Mouse (Mus musculus): Measurements from ENCODE around the gene Ddx1.

Gene Ddx1

DNA sequence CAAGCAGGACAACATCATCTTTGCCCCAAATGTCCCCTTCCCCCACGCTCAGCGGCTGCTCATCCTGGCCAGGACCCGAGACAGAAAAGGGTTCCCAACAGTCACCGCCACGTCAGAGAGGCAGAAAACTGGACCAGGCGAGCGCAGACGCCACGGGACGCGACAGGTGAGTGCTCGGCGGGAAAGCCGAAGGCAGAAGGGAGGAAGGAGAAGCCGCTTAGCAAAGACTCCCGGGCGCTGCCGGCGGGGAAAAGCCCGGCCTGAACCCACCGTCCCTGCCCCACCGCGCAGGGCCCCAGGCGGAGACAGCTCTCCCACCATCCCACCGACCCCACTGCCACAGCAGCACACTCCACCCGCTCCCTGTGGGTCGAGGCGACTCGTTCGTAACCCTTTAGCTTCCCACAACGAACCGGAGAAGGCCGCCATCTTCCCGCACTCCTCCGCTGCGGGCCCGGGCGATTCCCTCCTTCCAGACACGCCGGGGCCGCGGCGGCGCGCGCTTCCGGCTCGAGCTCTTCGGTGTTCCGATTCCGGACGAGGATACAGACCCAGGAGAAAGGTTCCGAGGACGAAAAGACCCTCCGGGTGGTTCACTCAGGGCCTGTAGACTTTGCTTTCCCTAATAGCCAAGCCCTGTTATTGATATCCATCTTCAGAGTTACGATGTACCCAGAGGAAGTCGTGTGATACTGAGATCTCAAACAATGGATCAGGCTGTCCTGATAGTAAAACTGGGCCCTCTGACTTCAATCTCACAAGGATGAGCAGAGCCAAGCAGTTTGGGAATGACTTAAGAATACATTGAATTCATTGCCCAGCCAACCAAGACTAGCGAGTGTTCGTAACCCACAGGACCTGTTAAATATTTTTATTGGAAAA lies at the start of gene Ddx1:
Gene Ddx1, minus strand, starts transcription at position 523 of the 882 bp plus-strand sequence.
- peak; percentile 88 for DNase-seq (ENCODE audit: inconsistent ontology term)

DNA sequence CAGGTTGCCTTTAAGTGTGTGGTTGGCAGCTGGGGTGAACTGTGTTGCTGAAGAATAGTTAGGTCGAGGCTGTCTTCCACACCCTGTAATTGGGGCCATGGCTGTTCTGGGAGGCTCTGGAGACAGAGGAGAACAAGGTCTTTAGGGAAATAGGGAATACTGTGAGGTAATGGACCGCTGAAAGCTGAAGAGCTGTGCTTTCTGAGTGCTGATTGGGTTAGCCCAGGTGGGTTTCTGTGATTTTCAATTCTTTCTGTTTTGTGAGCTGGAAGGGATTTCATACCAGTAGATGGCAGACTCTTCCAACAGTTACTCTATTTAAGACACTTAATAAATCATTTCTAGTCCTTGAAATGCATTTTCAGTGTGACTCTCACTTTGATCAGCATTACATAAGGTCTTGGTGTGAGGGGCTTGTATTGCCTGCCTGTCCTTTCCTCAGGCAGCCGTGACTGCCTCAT lies 44.4 kb upstream of the Ddx1 start:
- no peak for DNase-seq (ENCODE audit: inconsistent ontology term)

DNA sequence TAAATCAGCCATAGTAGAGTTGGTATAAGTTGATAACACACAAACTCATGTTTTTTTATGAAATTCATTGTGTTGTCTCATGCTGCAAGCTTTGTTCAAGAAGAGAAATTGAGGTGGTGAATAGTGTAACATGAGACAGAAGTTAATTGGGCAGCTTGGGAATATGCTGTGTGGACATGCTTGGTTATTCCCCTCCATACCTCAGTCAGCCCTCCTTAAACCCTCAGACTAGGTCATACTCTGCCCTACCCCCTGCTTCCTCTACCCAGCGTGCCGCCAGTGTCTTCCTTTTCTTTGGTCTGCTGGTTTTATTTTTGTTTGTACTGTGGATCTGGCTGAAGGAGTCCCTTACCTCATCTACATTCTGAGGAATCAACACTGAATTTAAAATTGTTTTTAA lies 42.4 kb upstream of the Ddx1 start:
- DNase-seq (ENCODE audit: inconsistent ontology term), result no peak

DNA sequence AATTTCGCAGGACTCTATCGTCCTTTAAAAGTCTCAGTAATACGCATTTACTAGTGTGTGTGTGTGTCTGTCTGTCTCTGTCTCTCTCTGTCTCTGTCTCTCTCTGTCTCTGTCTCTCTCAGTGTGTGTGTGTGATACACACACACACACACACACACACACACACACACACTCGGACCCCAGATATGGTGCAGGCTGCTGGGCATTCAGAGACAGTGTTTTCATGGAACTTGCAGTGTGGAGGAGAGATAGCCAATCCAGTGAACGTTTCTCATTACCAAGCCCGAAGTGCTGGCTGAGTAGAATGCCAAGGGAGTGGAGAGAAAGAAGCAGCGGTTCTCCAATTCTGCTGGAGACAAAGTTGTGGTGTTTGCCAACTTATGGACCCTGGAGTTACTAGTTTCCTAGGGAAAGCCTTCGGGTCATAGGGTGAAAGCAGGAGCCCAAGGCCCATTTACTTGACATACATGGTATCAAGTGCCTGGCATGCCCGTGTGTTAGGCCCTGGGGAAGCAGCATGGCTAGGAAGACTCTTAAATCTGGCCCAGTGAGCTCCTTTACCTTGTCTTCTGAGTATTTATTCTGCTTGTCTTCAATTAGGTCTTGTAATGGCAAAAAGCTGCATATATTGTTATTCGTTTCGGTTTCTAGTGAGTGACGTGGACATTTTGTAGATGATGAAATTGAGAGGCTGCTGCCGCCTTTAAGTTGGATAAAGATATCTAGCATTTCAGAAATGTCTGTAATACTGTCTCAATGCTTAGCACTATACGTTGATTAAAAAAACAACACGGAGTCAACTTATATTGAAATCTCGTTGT lies 20.8 kb upstream of the Ddx1 start:
- peak; percentile 19 for DNase-seq (ENCODE audit: inconsistent ontology term)

DNA sequence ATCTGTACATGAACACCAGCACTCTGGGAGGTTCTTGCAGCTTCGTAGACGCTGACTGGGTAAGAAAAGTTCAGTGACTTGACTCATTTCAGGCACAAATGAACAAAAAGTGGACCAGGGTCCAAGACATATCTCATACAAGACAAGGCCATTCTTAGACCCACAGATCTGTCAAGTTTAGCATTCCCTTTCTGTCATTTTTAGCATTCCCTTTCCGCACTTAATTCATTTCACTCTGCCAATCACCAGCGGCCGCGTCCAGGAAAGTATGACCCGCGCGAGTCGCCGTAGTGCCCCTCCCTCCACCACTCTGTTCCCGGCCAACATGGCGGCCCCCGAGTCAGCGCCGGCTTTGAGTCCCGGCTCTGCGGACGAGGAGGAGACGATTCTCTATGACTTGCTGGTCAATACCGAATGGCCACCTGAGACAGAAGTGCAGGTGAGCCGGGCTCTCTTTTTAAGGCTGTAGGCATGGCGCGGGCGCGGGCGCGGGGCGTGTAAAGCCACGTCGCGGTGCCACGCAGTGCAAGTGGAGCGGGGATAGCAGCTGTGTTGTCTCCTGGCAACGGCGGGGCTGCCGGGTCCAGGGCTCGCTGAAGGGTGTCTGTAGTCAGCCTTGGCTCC lies 19.9 kb upstream of the Ddx1 start, which contains the start of gene Nbas:
Gene Nbas, plus strand, starts transcription at position 308 of the 624 bp plus-strand sequence.
- peak; percentile 89 for DNase-seq (ENCODE audit: inconsistent ontology term)

DNA sequence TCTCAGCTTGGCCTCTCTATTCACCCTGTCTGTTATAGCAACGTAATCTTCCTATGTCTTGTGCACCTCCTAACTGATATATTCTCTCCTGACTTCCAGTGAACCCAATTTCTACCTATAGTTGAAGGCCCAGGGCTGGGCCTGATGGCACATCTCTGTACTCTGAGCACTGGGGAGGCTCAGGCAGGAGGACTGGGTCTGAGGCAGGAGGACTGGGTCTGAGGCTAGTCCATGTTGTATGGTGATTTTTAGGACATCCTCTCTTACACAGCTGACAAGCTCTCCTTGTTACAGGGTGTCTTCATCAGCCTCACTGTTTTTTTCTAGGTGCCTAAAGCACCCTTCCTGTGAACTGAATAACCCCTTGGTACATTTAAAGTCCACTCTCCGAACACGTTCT lies 19.4 kb upstream of the Ddx1 start:
- DNase-seq (ENCODE audit: inconsistent ontology term), result no peak

DNA sequence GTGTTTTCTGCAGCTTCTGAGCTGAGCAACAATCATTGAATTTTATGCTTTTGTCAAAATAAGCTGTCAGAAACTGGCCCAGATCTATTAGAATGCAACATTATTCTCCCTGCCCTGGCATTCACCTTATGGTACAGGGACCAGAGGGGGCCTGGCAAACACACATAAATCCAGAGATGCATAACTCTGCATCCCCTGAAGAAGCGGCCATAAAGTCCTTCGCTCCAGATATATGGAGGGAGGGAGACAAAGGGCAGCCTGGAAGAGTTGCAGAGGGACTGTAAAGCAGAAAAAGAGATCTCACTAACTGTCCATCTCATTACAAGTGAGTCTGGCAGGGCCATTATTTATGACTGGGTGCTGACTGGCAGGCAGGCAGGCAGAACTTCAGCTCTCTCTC lies 6.7 kb upstream of the Ddx1 start:
- DNase-seq (ENCODE audit: inconsistent ontology term), result no peak

DNA sequence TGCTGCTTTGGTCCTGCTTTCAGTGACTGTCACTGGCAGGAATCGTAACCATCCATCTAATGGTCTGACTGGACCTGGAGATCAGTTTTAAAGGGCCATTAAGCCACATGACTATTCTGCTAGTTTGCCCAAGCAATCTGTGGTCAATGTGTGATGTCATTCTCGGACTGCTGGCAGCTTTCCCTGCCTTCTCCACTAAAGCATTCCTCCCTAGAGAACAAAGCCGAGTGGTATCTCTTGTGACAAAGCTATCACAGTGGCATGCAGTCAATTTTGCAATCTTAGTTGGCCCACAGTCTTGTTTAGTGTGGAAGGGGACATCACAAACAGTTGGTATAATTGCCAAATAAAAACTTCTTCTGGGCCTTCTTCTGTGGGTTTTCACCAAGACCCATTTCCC lies 6.1 kb upstream of the Ddx1 start:
- peak; percentile 94 for DNase-seq (ENCODE audit: inconsistent ontology term)

DNA sequence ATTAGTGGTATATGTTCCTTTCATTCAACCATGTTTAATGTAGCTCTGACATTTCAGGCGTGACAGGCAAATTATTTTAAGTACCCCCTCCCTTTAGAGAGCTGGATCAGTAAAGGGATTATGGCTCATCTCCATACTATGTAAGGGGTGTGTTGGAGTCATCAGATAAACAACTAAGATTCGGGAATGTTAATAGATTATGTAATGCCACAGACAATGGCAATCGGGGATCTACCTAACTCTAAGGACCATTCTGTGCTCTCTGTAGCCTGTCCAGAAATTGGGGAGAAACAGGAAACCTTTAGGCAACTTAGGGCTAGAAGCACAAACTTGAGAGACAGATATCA lies 533 bp upstream of the Ddx1 start:
- no peak for DNase-seq (ENCODE audit: inconsistent ontology term)

DNA sequence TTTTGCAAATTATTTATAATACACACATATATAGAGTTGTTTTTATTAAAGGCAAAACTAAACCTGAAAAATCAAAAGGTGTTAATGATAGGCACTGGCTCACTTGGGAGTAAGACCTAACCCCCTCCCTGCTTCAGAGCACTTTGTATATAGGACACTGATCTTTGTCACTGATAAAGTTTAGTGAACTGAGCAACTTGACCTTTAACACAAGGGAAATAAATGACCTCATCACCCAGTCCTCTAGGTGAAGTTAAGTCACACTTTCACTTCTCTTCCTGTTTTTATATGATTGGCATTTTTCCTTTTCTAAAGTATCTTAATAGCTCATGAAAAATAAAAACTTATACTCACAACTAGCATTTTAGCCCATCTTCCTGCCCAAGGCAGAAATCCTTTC lies 6.6 kb downstream of the Ddx1 start:
- DNase-seq (ENCODE audit: inconsistent ontology term), result no peak

DNA sequence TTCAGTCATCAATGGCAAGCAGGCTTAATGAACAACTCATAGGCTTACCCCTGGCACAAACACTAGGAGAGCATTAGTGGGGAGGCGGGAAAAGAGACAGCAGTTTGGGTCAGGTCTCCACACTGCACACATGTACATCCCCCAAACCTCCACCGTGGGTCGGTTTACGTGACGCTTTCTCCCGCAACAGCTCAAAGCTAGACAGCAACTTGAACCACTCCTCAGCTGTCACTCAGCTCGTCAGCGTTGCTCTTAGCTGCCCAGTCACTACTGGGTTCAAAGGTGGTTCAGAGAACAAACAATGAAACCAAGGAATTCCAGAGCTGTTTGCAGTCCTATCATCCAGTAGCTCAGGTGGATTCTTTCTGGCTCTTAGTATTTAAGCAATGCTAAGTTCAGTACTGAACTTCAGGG lies 30.9 kb downstream of the Ddx1 start:
- no peak for DNase-seq (ENCODE audit: inconsistent ontology term)

DNA sequence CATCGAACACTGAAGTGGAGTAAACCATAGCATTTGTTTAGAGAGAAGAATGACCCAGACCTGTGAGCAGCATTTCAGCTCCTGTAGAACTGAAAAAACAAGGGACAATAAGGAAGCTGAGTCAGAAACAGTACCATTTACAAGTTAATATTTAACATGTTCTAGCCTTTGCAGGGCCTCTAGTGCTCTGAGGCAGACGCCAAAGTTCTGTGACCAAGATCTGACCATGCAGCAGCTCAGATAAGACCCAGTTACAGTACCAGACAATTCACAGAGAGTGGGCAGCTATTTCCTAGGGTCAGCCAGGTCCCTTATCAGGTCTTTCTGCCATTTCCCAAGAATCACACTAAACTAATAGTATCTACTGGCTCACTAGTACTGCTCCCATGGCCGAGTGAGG lies 31.4 kb downstream of the Ddx1 start:
- no peak for DNase-seq (ENCODE audit: inconsistent ontology term)

DNA sequence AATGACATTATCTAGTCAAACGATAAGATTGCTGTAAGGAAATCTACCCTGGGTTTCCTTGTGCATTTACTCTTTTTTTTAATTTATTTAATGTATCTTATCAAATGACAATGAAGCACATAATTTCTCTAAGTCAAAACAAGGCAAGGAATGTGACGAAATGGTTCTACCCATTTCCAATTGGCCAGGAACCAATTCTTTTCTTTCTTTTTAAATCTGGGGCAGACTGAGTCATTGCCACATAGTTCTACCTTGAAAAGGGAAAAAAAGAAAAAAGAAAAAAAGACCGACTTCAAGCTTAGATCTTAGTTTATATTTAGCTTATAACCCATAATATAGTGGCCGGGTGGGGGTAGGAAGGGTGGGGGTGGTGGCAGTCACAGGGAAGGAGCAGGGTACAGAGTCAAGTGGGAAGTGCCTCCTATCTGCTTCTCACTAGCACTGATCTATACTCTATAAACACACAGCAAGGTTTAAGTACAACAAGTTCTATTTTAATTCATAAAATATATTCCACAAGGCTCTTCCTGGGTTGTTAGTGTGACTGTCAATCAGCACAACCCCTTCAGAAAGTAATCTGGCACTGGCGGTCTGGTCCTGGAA lies 32.4 kb downstream of the Ddx1 start:
- DNase-seq (ENCODE audit: inconsistent ontology term), result peak; percentile 31

DNA sequence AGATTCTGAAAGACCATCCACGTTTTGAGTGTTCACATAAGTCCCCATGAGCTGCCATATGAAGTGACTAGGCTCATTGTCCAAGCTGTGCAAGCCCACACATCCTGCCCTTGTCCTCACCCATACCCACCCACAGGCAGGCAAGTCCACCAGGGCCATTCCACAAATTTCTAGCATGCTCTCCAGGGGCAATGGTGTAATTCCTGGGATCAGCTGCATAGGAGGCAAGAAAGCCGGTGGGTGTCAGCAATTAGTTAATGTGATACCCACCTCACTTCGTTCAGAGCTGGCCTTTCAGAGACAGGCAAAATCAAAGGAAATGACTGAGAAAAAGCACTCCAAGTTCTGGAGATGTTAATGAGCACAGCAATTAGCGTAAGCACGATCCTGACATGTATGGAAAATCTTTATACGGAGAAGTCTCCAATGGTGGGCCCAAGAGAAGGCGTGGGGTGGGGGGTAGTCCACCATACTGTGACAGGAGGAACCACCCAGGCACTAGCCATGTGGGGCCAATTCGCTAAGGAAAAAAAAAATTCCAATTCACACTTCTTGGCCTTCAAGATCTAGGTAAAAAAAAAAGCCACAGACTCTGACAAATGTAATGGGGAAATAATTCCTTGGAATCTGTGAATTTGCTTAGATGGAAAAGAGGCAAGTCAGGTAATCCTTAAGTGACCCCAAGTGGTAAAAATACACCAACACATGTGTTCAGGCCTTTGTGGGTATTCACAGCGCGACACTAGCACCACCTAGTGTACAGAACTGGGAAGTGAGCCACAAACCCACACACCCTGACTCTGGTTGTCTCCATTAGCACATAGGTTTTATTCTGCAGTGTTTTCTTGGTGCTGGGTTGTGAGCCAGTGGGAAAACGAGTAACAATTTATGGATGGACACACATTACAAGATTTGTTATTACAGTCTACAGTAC lies 34.4 kb downstream of the Ddx1 start:
- DNase-seq (ENCODE audit: inconsistent ontology term), result peak; percentile 87

DNA sequence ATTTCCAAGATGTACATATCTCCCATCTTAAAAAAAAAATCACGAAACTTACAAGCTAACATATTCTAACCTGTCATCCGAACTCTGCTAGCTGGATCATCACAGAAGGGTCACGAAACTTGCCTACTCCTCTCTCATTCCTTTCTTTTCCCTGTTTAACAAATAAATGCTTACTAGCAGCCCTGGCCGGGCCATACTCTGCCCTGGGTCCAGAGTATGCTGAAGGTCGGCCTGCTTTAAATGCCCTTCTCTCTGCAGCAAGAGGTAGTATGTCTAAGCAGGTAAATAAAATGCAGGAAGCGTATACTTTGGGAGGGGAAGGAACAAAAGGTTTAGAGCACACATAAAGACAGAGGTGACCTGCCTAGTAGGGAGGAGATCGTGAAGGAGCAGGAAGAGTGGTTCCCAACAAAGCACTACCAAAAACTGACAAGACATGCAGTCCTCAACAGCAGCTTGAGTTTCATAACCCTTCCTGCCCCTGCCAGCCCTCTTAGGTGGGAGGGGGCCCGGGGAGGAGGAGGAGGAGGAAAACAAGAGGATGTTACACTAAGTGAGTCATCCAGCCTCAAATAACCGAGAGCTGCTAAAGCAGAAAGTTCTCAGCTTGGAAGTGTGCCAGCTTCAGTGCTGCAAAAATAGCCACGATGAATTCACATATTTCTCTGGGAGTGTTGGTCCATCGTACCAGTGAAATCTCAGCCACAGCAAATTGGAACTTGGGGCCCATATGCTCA lies 37.1 kb downstream of the Ddx1 start:
- peak; percentile 92 for DNase-seq (ENCODE audit: inconsistent ontology term)

DNA sequence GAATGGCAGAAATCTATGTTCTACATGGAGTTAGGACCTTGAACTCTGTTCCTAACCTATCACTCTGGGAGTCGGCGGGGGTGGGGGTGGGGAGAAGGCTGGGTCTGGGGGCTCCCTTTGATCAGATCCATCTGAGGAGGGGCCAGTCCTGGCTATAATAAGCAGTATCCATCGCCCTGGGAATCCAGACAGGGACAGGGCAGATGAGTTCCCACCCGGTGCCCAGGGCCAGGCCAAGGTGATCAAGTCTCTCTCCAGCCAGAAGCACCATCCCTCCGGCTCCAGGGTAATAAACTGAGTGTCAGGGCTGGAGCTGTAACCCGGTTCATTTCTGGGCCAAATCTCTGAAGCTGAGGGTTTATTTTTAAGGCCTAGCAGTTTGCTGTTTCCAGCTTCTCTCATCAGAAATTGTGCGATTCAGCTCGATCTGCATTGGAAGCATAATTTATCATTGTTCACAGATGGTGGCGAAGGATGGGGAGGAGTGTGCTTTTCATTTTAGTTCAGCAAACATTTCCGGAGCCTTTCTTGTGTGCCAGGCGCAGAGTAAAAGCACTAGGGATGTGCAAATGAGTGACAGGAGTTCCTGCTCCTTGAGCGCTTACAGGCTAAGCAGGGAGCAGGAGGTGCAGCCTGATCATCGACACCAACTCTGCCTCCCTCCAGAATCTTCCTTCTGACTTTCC lies 39.2 kb downstream of the Ddx1 start:
- DNase-seq (ENCODE audit: inconsistent ontology term), result no peak

DNA sequence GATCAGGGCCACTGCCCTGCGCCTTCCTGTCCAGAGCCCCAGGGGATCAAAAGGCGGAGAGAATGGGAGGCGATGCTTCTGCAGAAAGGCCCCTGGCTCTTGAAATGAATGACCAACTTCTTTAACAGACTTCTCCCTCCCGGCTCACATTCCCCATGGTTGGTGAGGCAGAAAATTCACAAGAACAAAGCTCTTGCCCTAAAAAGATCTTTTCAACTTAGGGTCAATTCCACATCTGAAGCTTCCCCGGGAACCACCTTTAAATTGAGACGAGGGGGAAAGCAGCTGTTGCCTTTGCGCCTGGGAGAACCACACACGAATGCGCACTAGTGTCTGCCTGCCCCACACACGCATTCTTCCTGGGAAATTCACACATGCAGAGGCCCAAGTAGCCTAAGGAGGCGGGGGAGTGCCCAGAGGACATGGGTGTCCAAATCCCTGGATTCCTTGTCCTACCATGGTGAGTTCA lies 40.0 kb downstream of the Ddx1 start:
- DNase-seq (ENCODE audit: inconsistent ontology term), result peak; percentile 85

DNA sequence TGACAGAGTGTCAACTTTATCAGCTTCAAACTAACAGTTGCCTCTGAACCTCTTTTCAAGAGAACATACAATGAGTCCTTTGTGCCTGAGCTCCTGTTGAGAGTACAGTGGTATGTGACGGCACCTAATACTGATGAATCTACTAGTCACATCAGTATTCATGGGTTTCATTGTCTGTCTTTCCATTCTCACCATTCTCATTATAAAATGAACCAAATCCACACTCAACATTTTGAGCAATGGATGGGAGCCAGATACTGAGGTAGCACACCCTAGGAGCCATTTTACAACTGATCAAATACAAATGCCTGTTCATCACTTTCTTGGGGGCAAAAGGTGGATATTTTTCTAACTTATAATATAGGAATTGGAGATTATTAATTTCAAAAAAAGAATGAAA lies 40.5 kb downstream of the Ddx1 start:
- peak; percentile 83 for DNase-seq (ENCODE audit: inconsistent ontology term)

DNA sequence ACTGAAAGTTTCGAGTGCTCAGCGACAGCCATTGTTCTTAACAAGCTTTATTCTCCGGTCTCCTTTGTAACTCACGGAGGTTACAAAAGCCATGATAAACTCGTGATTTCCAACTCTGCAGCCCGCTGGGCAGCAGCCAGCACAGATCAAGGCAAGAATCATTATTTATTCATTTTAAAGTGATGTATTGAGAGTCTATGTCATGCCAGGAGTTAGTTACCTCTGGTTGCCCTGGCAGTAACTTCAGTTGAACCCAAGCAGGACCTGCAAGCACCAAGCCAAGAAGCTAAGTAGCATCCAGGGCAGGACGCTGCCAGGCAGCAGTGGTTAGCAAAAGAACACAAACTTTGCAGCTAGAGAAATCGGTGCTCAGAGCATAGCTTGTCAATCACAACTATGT lies 41.9 kb downstream of the Ddx1 start:
- DNase-seq (ENCODE audit: inconsistent ontology term), result no peak

Data from Muller cell, postnatal 12 days (primary cell).